Mouse (Mus musculus) adrenal gland, postnatal 25 days (tissue): ENCODE data around the gene Hist1h3e. TPM values are rescaled to one million over a fixed set of nuclear protein-coding genes. Genes with fewer than 3 reads are reported as not detected.

Source experiments
- DNase-seq: peaks from one replicate; pipeline ENCODE4 v3.0.0; 2021; ENCODE audit warnings: mixed read lengths
- total RNA-seq: library from RNA; stranded (reverse); gene quantifications from 2 replicates; pipeline ENCODE4 v1.2.3, GENCODE M21; 2021

Hist1h3e gene
- total RNA-seq, 1 experiment from 2014 or later = 86.4 TPM

DNA sequence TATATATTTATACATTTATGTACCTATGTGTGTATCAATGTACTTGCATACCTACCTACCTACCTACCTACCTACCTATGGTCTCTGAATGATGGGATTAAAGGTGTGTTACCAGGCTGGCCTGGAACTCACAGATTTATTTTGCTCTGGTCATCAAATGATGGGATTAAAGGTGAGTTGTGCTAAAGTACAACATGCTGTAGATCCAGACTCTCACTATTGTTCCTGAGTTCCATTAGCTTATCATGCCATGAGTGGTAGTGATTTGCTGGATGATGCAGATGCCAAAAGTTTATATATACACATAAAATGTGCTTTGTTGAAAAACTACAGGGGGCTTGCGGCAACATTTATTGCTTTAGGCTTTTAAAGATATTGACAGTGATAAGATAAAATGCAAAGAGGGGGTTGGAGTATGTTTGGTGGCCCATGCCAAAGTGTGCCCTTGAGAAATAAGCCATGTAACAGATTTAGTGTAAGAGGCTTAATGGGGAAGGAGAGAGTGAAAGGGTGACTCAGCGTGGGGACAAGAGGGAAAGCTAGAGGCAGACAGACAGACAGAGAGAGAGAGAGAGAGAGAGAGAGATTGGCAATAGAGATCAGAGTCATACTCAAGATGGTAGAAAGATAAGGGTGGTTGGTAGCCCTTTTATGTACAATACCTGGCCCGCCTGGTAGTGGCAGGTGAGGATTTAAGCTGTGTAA is 25.0 kb downstream of the Hist1h3e start:
- DNase-seq = no peak

GRCm38 (mm10) chr13:23536076-23536822 is 25.9 kb downstream of the Hist1h3e start:
- no peak for DNase-seq

DNA sequence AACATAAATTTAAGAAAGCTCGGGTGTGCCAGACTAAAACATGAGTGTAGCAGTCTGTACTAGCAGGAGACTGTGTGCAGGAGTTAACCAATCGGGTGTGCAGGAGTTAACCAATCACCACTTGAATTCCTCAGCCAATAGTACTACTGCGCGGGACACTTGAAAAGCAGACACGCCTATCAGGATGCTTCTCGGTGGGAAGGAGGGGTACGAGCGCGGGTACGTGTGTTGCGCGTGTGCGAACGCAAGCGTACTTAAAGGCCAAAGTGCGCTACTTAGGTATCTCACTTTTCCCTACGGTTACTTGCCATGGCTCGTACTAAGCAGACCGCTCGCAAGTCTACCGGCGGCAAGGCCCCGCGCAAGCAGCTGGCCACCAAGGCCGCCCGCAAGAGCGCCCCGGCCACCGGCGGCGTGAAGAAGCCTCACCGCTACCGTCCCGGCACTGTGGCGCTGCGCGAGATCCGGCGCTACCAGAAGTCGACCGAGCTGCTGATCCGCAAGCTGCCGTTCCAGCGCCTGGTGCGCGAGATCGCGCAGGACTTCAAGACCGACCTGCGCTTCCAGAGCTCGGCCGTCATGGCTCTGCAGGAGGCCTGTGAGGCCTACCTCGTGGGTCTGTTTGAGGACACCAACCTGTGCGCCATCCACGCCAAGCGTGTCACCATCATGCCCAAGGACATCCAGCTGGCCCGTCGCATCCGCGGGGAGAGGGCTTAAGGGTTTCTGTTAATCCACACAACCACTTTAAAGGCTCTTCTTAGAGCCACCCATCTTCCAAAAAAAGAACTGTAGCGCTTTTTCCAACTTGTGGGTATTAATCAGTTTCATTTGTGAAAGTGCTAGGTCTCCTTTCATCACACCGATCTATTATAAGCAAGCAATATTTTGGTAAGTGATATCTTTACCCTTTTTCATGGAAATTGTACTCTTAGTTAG is 26.8 kb downstream of the Hist1h3e start, which contains the start of gene Hist1h3g:
TSS of gene Hist1h3g (plus strand) at position 286 of the 939 bp plus-strand sequence.
- peak; percentile 78 for DNase-seq

DNA sequence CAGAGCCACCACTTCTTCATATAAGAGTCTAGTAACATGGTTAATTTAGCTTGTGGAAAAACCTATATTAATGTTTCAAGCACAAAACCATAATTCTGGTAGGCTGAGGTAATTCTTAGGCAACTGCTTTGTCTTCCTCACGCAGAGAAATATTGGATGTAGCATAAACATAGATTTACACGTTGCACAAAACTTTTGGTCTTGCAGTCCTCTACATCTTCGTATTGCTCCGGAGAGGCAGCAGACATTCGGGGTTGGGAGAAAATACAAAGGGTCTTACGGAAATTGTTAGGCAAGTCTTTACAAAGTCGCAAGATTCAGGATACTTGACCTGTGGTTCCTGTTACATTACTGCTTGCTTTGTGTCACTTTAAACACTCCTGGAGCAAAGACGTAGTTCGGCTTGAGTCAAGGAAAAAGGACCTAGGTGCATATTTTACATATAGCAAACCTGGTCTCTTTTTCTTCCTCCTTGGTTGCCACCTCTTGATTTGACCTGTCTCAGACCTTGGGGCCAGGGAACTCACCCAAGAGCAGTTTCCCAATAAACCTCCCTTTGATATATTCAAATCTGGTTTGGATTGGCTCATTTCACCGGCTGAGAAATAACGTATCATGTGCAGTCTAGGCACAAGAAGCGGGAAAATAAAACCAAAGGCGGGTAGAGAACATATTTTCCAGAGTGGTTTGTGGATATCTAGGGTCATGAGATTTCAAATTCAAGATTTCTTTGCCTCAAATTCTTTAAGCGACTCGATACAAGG is 27.6 kb downstream of the Hist1h3e start:
- no peak for DNase-seq

- DNase-seq = peak; percentile 41
Measured at GRCm38 (mm10) chr13:23533560-23534367, 28.4 kb downstream of the Hist1h3e start, which contains the start of gene Hist1h2af. Gene Hist1h2af, plus strand, starts transcription at chr13:23533906.

- DNase-seq = no peak
Measured at GRCm38 (mm10) chr13:23532262-23533075, 29.7 kb downstream of the Hist1h3e start.

DNA sequence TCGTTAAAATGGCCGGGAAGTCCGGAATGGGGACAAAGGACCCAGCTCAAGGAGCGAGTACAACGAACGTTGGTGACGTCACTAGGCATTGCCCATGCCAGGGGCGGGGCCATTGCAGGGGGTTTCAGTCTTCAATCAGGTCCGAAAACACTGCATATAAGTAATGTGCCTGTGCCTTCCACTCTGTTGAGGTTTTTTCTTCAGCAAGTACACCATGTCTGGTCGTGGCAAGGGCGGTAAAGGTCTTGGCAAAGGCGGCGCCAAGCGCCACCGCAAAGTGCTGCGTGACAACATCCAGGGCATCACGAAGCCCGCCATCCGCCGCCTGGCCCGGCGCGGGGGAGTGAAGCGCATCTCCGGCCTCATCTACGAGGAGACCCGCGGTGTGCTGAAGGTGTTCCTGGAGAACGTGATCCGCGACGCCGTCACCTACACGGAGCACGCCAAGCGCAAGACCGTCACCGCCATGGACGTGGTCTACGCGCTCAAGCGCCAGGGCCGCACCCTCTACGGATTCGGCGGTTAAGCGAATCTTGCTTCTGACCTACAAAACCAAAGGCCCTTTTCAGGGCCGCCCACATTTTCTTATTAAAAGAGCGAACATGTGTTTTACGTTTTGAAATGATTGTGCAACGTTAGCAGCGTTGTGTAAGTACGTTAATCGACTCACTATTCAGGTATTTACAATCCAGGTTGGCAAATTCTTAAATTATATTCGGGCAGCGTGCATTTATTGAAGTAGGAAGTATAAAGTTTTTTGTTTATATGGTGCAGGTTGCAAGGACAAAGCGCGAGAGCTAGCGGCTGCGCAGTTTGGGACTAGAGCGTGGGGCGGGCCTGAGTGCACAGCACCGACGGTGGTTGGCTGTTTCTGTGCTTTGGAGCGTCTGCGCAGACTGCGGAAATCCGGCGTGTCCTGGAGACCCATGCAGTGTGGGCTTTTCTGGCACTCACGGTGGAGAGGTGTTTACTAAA is 31.0 kb downstream of the Hist1h3e start, which contains the start of gene Hist1h4h:
TSS of gene Hist1h4h (plus strand) at position 150 of the 975 bp plus-strand sequence.
- peak; percentile 90 for DNase-seq

DNA sequence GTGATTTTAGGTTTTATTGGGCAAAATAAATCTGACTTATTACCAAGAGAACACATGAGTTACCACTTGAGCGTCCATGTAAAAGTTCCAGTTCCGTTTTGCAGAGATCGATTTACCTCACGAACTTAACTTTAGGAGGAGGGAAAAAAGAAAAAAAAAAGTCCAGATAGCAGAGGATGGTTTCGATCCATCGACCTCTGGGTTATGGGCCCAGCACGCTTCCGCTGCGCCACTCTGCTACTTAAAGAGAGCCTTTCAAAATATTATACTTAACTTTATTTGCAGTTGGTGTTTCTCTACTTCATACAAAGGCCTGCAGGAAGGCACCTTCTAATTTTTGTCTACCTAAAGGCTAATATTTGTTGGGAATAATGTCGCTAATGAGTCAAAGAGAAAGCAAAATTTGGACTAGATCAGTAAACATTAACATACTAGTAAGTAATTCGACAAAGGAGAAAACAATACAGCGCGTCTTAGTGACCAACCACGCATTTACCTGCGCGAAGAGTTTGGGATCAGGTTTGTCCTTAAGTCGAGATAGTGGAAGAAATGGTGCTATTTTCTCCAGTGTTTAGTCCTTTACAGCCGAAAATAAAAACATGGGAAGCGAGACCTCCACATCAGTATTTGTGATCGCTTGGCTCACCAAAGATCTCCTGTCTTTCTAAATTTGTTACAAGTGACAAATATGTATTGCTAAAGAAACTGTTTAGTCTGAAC is 31.8 kb downstream of the Hist1h3e start:
- DNase-seq = peak; percentile 36

DNA sequence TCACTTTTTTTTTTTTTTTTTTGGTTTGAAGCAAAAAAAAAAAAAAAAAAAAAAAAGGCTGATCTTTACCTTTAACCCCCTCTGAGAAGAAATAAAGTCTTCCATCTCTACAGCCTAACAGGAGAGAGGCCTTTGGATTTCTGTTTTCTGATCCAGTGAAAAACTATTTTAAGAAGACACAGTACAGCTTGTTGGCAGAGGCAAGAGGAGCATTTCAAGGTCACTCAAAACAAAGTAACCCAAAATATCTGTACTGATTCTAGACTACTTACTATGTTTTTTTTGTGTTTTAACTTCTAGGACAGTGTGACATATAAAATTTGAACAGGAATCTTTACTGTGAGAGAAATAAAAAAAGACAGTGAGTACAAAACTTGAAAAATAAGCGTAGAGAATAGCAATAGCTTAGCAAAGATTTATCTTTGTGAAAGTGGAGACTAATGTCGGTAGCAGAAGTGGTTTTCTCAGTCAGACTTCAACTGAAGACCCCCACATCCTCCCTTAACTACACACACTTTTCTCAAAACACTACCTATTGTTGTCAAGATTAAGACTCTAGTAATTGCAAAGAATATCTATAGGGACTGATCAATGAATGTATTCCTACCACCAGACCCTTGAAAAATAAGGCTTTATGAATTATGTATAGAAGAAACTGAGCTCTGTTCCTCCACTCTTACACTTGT is 32.5 kb downstream of the Hist1h3e start:
- DNase-seq = no peak

- no peak for DNase-seq
Measured at GRCm38 (mm10) chr13:23529005-23529404, 33.2 kb downstream of the Hist1h3e start.

DNA sequence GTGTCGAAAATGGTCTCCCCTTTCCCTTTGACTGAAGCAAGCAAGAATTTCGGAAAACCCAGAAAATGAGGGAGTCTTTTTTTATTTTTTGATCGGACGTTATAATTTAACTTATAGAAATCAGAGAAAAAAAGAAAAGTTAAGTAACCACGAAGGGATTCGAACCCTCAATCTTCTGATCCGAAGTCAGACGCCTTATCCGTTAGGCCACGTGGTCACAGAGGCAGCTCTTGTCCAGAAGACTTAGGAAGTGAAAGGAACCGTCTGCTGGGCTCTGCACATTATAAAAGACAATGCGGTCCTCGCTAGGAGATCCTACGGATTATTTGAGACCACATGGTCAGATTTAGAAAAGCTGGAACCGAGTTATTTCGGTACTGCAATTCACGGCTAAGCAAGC is 35.9 kb downstream of the Hist1h3e start:
- peak; percentile 89 for DNase-seq

DNA sequence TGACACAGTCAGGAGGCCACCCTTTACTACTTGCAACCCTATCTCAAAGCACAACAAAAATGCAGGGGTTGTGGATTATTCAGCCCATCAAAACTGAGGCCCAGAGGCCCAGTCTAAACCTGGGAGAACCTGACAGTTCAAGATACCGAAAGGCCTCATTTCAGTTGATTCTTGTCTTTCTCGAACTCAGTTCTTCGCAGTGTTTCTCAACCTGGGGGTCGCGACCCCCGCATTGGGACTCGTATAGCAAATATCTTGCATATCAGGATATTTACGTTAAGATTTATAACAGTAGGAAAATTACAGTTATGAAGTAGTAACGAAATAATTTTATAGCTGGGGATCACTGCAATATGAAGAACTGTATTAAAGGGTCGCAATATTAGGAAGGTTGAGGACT is 36.3 kb downstream of the Hist1h3e start:
- no peak for DNase-seq

DNA sequence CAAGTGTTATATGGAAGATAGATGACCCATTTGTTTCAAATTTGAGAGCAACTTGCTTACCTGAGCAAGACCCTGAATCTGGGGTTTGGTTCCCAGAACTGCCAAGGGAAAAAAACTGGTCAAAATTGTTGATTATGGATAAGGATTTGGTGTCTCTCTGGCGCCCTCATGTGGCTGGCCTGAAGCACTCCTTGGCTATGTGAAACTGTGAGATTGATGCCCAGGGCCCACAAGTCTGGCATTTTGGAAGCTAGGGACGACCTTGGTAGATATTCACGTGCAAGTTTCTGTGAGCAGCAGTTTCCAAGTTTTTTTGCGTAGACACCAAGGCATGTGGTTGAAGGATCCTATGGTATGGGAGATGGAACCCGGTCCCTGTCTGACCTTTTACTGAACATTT is 37.5 kb downstream of the Hist1h3e start:
- peak; percentile 76 for DNase-seq

- no peak for DNase-seq
Measured at GRCm38 (mm10) chr13:23523976-23524375, 38.2 kb downstream of the Hist1h3e start.

GRCm38 (mm10) chr13:23521703-23522102 is 40.5 kb downstream of the Hist1h3e start:
- DNase-seq = peak; percentile 82

- peak; percentile 69 for DNase-seq
Measured at GRCm38 (mm10) chr13:23519416-23519815, 42.8 kb downstream of the Hist1h3e start.

DNA sequence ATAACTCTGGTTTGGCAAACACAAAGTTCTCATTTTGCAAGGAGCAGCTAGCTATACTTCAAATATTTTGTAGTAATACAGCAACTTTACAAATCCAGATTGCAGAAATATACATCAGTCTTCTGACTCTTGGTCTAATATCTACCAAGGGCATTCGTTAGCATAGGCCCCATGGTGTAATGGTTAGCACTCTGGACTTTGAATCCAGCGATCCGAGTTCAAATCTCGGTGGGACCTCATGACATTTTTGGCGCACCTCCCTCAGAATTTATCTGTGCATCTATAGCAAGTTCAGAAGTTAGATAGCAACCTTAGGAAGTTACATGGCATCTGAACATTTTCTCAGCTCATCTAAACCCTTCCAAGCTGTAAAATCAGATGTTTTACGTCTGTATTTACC is 43.3 kb downstream of the Hist1h3e start:
- peak; percentile 61 for DNase-seq
